Mouse (Mus musculus) stomach, embryonic 14.5 days (tissue): ENCODE data around the gene Gm11639. TPM values are rescaled to one million over a fixed set of nuclear protein-coding genes. Genes with fewer than 3 reads are reported as not detected.

Experiments
- ATAC-seq: fragments of 200-750 bp; cut with Nextera tagmentation; 2 replicates; pipeline ENCODE4 v1.8.0; 2017; ENCODE audit warnings: low read depth, moderate TSS enrichment; ENCODE audit not compliant: insufficient number of reproducible peaks, insufficient read depth, low FRiP score
- H3K27ac ChIP-seq: fragments of 300-500 bp; sonication (generic); 2 replicates; pipeline ENCODE4 v1.5.1; 2014; ENCODE audit warnings: mild to moderate bottlenecking, low read length, moderate library complexity, mixed read lengths
- H3K27me3 ChIP-seq: fragments of 300-500 bp; sonication (generic); 2 replicates; pipeline ENCODE4 v1.6.1; 2014; ENCODE audit warnings: low read length, control low read depth, mixed read lengths; ENCODE audit not compliant: control insufficient read depth, insufficient read depth
- H3K36me3 ChIP-seq: fragments of 300-500 bp; sonication (generic); 2 replicates; pipeline ENCODE4 v1.6.1; 2014; ENCODE audit warnings: mild to moderate bottlenecking, control low read depth, low read length, moderate library complexity, mixed read lengths; ENCODE audit not compliant: control insufficient read depth, insufficient read depth
- H3K4me1 ChIP-seq: fragments of 300-500 bp; sonication (generic); 2 replicates; pipeline ENCODE4 v1.6.1; 2014; ENCODE audit warnings: low read length, control low read depth, mixed read lengths; ENCODE audit not compliant: control insufficient read depth, insufficient read depth
- H3K4me2 ChIP-seq: fragments of 300-500 bp; sonication (generic); replicated peaks from 2 replicates; pipeline ENCODE4 v1.6.1; 2014; ENCODE audit warnings: low read depth, low read length, control low read depth
- H3K4me3 ChIP-seq: fragments of 300-500 bp; sonication (generic); 2 replicates; pipeline ENCODE4 v1.5.1; 2014; ENCODE audit warnings: low read depth, low read length, control low read depth
- H3K9ac ChIP-seq: fragments of 300-500 bp; sonication (generic); replicated peaks from 2 replicates; pipeline ENCODE4 v1.6.1; 2014; ENCODE audit warnings: low read depth, mild to moderate bottlenecking, control low read depth, low read length, moderate library complexity, mixed read lengths
- H3K9me3 ChIP-seq: fragments of 300-500 bp; sonication (generic); 2 replicates; pipeline ENCODE4 v1.6.1; 2016; ENCODE audit warnings: low read depth, low read length, control low read depth; ENCODE audit not compliant: control insufficient read depth
- WGBS: fragments of 180-500 bp; shearing (Covaris S2); extraction: QIAGEN DNeasy Blood & Tissue Kit; methylation state at CpG from one replicate; pipeline ENCODE4 v1.1.7; 2014; 5-methylcytosine and 5-hydroxymethylcytosine counted together
- polyA plus RNA-seq: library from polyadenylated mRNA; unstranded; fragments of >200 nt; fragmentation: Nextera tagmentation; extraction: Ambion mirVana; gene quantifications from 2 replicates; pipeline ENCODE4 v1.2.1, GENCODE M21; 2014

The Gm11639 gene
- polyA plus RNA-seq, 1 experiment from 2014 or later: 0.03 TPM

GRCm38 (mm10) chr11:105164516-105165510 lies 479.3 kb downstream of the Gm11639 start:
- H3K4me1 ChIP-seq: no peaks in the 10 kb centered on the region
- no peak overlapping the region for H3K4me3 ChIP-seq
- ATAC-seq: no peak
- H3K4me2 ChIP-seq: no peak overlapping the region
- no peaks in the 10 kb centered on the region for H3K27me3 ChIP-seq
- peaks cover 22% of the 10 kb centered on the region for H3K9me3 ChIP-seq
- no peaks in the 10 kb centered on the region for H3K36me3 ChIP-seq
- WGBS: 79% methylated on average over 69 of the region's 69 CpGs
- no peak overlapping the region for H3K27ac ChIP-seq
- no peak overlapping the region for H3K9ac ChIP-seq

GRCm38 (mm10) chr11:105166780-105167179 lies 481.3 kb downstream of the Gm11639 start:
- Histone ChIP-seq H3K36me3 (no peaks in the 10 kb centered on the region), H3K9ac (no peak overlapping the region), H3K27me3 (no peaks in the 10 kb centered on the region), H3K9me3 (peaks cover 22% of the 10 kb centered on the region), H3K4me1 (no peaks in the 10 kb centered on the region), H3K4me2 (no peak overlapping the region), H3K4me3 (no peak overlapping the region), H3K27ac (no peak overlapping the region)
- WGBS: 91% methylated on average over 10 of the region's 10 CpGs
- ATAC-seq: no peak

Other genes starting within 250 kb of the Gm11639 start
- gene Kansl1, start 216.8 kb upstream of the Gm11639 start, polyA plus RNA-seq: 28.1 and 30.0 TPM in 2 replicates
- 51.6 and 53.3 TPM in 2 replicates for gene Cdc27, start 135.1 kb upstream of the Gm11639 start, polyA plus RNA-seq
- 5.7 and 6.7 TPM in 2 replicates for gene Myl4, start 135.0 kb upstream of the Gm11639 start, polyA plus RNA-seq
- 3.1 and 3.6 TPM in 2 replicates for gene Itgb3, start 77.7 kb upstream of the Gm11639 start, polyA plus RNA-seq